Mouse (Mus musculus): ENCODE measurements around the gene Fcho1. TPM values are rescaled to one million over a fixed set of nuclear protein-coding genes. Genes with fewer than 3 reads are reported as not detected.
"Not testable (repeated sequence)": the region's sequence is repeated elsewhere in the genome, so short reads cannot be mapped to it uniquely, and the experiment has no call there.

Gene Fcho1
- under 1 TPM; 0.23 to 0.64 TPM for total RNA-seq (2021)
- polyA plus RNA-seq (2012; rRNA removed): 2.7 and 4.5 TPM in 2 replicates
- long read RNA-seq, partial matches to known transcripts: 1 of 1 reads
- long read RNA-seq, other reads (novel, unspliced or antisense): 0 of 1 reads

GRCm38 (mm10) chr8:71725122-71725924 is at the start of gene Fcho1:
Fcho1 (minus strand) TSS chr8:71725716.
- 3% methylated on average over 54 of the region's 54 CpGs for WGBS
- H3K36me3 ChIP-seq (ENCODE audit: control insufficient read depth, insufficient read depth, low read length): no peaks in the 10 kb centered on the region
- no peak within 1 kb of the TSS for H3K27ac ChIP-seq
- H3K4me1 ChIP-seq (ENCODE audit: control insufficient read depth, insufficient read depth, low read length): no peaks in the 10 kb centered on the region; the same call in 1 of the 2 replicates
- DNase-seq: peak; percentile 68 to 81
- no peak within 1 kb of the TSS for H3K9ac ChIP-seq (ENCODE audit: low read depth, low read length)
- no peaks in the 10 kb centered on the region for H3K27me3 ChIP-seq (ENCODE audit: control insufficient read depth, insufficient read depth, low read length)
- peak within 1 kb of the TSS; percentile 40 for H3K4me3 ChIP-seq
- H3K79me2 ChIP-seq (replicated peaks; ENCODE audit: control insufficient read depth, insufficient read depth, low read length): no peaks in the 10 kb centered on the region
- intact Hi-C loops (cut with DNase I): no loop called here
- no peak for TF ChIP-seq EP300 (IDR thresholded peaks at IDR 0.05; ENCODE audit: insufficient read depth, low read depth, low read length)

- TF ChIP-seq CTCF (IDR thresholded peaks at IDR 0.05) (no peak), EP300 (IDR thresholded peaks at IDR 0.05; ENCODE audit: insufficient read depth, low read depth, low read length) (no peak), POLR2A (IDR thresholded peaks at IDR 0.05; ENCODE audit: insufficient read depth, low read depth, low read length) (no peak)
- Histone ChIP-seq H3K27ac (no peak overlapping the region), H3K79me2 (replicated peaks; ENCODE audit: control insufficient read depth, insufficient read depth, low read length) (no peaks in the 10 kb centered on the region), H3K4me1 (ENCODE audit: control insufficient read depth, insufficient read depth, low read length) (no peaks in the 10 kb centered on the region), H3K36me3 (ENCODE audit: control insufficient read depth, insufficient read depth, low read length) (no peaks in the 10 kb centered on the region), H3K27me3 (ENCODE audit: control insufficient read depth, insufficient read depth, low read length) (0 out of 2 replicates have a peak, but pooled peaks cover 1% of the 10 kb centered on the region), H3K4me3 (no peak overlapping the region), H3K9ac (ENCODE audit: low read depth, low read length) (no peak overlapping the region)
- DNase-seq: no peak
- WGBS: 86% methylated on average over 15 of the region's 15 CpGs
- intact Hi-C loops (cut with DNase I): no loop called here
Observed at GRCm38 (mm10) chr8:71771336-71771735, 45.8 kb upstream of the Fcho1 start.

GRCm38 (mm10) chr8:71758816-71759215 is 33.3 kb upstream of the Fcho1 start:
- WGBS: 74% methylated on average over 3 of the region's 3 CpGs
- TF ChIP-seq CTCF (IDR thresholded peaks at IDR 0.05) (no peak), EP300 (IDR thresholded peaks at IDR 0.05; ENCODE audit: insufficient read depth, low read depth, low read length) (no peak), POLR2A (IDR thresholded peaks at IDR 0.05; ENCODE audit: insufficient read depth, low read depth, low read length) (no peak)
- intact Hi-C loops (cut with DNase I): no loop called here
- no peak overlapping the region for H3K4me3 ChIP-seq
- no peaks in the 10 kb centered on the region for H3K27me3 ChIP-seq (ENCODE audit: control insufficient read depth, insufficient read depth, low read length)
- H3K4me1 ChIP-seq (ENCODE audit: control insufficient read depth, insufficient read depth, low read length): no peaks in the 10 kb centered on the region
- no peaks in the 10 kb centered on the region for H3K36me3 ChIP-seq (ENCODE audit: control insufficient read depth, insufficient read depth, low read length)
- no peak overlapping the region for H3K9ac ChIP-seq (ENCODE audit: low read depth, low read length)
- DNase-seq: no peak
- no peak overlapping the region for H3K27ac ChIP-seq
- no peaks in the 10 kb centered on the region for H3K79me2 ChIP-seq (replicated peaks; ENCODE audit: control insufficient read depth, insufficient read depth, low read length)

GRCm38 (mm10) chr8:71752881-71753552 is 27.5 kb upstream of the Fcho1 start:
- H3K27me3 ChIP-seq (ENCODE audit: control insufficient read depth, insufficient read depth, low read length); H3K4me3 ChIP-seq; H3K36me3 ChIP-seq (ENCODE audit: control insufficient read depth, insufficient read depth, low read length); intact Hi-C loops (cut with DNase I); DNase-seq; H3K9ac ChIP-seq (ENCODE audit: low read depth, low read length); H3K27ac ChIP-seq; H3K4me1 ChIP-seq (ENCODE audit: control insufficient read depth, insufficient read depth, low read length); H3K79me2 ChIP-seq (replicated peaks; ENCODE audit: control insufficient read depth, insufficient read depth, low read length): not testable (repeated sequence)
- WGBS: 60% methylated on average over 7 of the region's 7 CpGs

GRCm38 (mm10) chr8:71752263-71752662 is 26.7 kb upstream of the Fcho1 start:
- DNase-seq; H3K36me3 ChIP-seq (ENCODE audit: control insufficient read depth, insufficient read depth, low read length); H3K27ac ChIP-seq; H3K4me3 ChIP-seq; H3K27me3 ChIP-seq (ENCODE audit: control insufficient read depth, insufficient read depth, low read length); intact Hi-C loops (cut with DNase I); H3K9ac ChIP-seq (ENCODE audit: low read depth, low read length); H3K4me1 ChIP-seq (ENCODE audit: control insufficient read depth, insufficient read depth, low read length); H3K79me2 ChIP-seq (replicated peaks; ENCODE audit: control insufficient read depth, insufficient read depth, low read length): not testable (repeated sequence)

GRCm38 (mm10) chr8:71751337-71751886 is 25.9 kb upstream of the Fcho1 start:
- H3K27ac ChIP-seq; H3K4me3 ChIP-seq; H3K9ac ChIP-seq (ENCODE audit: low read depth, low read length); intact Hi-C loops (cut with DNase I); H3K27me3 ChIP-seq (ENCODE audit: control insufficient read depth, insufficient read depth, low read length); H3K36me3 ChIP-seq (ENCODE audit: control insufficient read depth, insufficient read depth, low read length); H3K79me2 ChIP-seq (replicated peaks; ENCODE audit: control insufficient read depth, insufficient read depth, low read length); H3K4me1 ChIP-seq (ENCODE audit: control insufficient read depth, insufficient read depth, low read length): not testable (repeated sequence)
- 46% methylated on average over 2 of the region's 2 CpGs for WGBS
- peak in 1 of 2 experiments; percentile 31 for DNase-seq
- TF ChIP-seq CTCF (IDR thresholded peaks at IDR 0.05): peak; percentile 60

DNA sequence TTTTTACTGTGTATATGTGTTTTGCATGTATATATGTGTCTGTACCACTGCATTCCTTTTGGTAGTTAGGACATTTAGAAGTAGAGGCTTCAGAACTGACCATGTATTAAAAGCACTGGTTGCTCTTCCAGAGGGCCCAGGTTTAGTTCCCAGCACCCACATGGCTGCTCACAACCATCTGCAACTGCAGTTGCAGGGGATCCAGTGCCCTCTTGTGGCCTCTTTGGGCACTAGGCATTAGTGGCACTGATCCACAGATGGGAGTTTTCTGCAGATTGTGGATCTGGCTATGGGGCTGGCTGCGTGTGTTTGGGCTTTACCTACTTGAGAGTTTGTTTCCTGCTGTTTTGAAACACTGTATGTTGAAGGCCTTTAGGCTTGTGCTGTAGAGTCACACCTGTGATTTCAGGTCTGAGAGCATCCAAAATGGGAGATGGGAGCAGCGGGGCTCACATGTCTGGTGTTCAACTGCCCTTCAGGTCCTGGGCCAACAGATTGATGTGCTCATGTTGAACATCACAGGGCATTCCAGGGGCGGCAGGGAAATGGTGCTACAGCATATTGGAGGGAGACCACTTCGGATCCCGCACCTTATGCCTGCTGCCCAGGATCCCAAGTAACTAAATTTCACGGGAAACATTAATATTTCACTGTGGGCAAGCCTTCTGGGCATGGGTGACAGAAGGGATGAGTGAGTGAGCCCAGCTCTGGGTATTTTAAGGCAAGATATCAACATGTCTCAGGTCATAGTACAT is 24.0 kb upstream of the Fcho1 start:
- not testable (repeated sequence) for DNase-seq
- WGBS: 78% methylated on average over 6 of the region's 6 CpGs

GRCm38 (mm10) chr8:71747082-71747481 is 21.6 kb upstream of the Fcho1 start:
- H3K79me2 ChIP-seq (replicated peaks; ENCODE audit: control insufficient read depth, insufficient read depth, low read length); H3K4me3 ChIP-seq; H3K9ac ChIP-seq (ENCODE audit: low read depth, low read length); H3K27ac ChIP-seq; DNase-seq; H3K27me3 ChIP-seq (ENCODE audit: control insufficient read depth, insufficient read depth, low read length); H3K4me1 ChIP-seq (ENCODE audit: control insufficient read depth, insufficient read depth, low read length); H3K36me3 ChIP-seq (ENCODE audit: control insufficient read depth, insufficient read depth, low read length); intact Hi-C loops (cut with DNase I): not testable (repeated sequence)

More for the DNA sequence above, 24.0 kb upstream of the Fcho1 start:
- H3K4me1 ChIP-seq (ENCODE audit: control insufficient read depth, insufficient read depth, low read length); H3K9ac ChIP-seq (ENCODE audit: low read depth, low read length); H3K79me2 ChIP-seq (replicated peaks; ENCODE audit: control insufficient read depth, insufficient read depth, low read length); H3K4me3 ChIP-seq; H3K27ac ChIP-seq; H3K36me3 ChIP-seq (ENCODE audit: control insufficient read depth, insufficient read depth, low read length); intact Hi-C loops (cut with DNase I); H3K27me3 ChIP-seq (ENCODE audit: control insufficient read depth, insufficient read depth, low read length): not testable (repeated sequence)

Data from heart, adult 2 months (tissue).